Mouse (Mus musculus) limb, embryonic 10.5 days (tissue): Measurements from ENCODE around the gene Taf13. TPM values are rescaled to one million over a fixed set of nuclear protein-coding genes. Genes with fewer than 3 reads are reported as not detected.

Source experiments
- DNase-seq: peaks from one replicate; pipeline ENCODE4 v3.0.0-alpha.2; 2017; ENCODE audit warnings: low spot score
- H3K27ac ChIP-seq: fragments of 300-500 bp; sonication (generic); 2 replicates; pipeline ENCODE4 v1.5.1; 2016; ENCODE audit warnings: mild to moderate bottlenecking
- H3K27me3 ChIP-seq: fragments of 300-500 bp; sonication (generic); 2 replicates; pipeline ENCODE4 v1.6.1; 2016; ENCODE audit warnings: low read depth, mild to moderate bottlenecking; ENCODE audit not compliant: poor library complexity, severe bottlenecking
- H3K36me3 ChIP-seq: fragments of 300-500 bp; sonication (generic); 2 replicates; pipeline ENCODE4 v1.6.1; 2016; ENCODE audit warnings: mild to moderate bottlenecking, moderate library complexity
- H3K4me1 ChIP-seq: fragments of 300-500 bp; sonication (generic); 2 replicates; pipeline ENCODE4 v1.6.1; 2016
- H3K4me3 ChIP-seq: fragments of 300-500 bp; sonication (generic); 2 replicates; pipeline ENCODE4 v1.5.1; 2016; ENCODE audit warnings: mild to moderate bottlenecking, moderate library complexity
- H3K9me3 ChIP-seq: fragments of 300-500 bp; sonication (generic); replicated peaks from 2 replicates; pipeline ENCODE4 v1.6.1; 2016; ENCODE audit warnings: mild to moderate bottlenecking
- WGBS: fragments of 180-500 bp; shearing (Covaris S2); methylation state at CpG from one replicate; pipeline ENCODE4 v1.1.7; 2016; 5-methylcytosine and 5-hydroxymethylcytosine counted together
- polyA plus RNA-seq: library from polyadenylated mRNA; unstranded; fragments of >200 nt; fragmentation: Nextera tagmentation; extraction: Ambion mirVana; gene quantifications from 2 replicates; pipeline ENCODE4 v1.2.1, GENCODE M21; 2016

The Taf13 gene
- polyA plus RNA-seq = 47.3 and 53.2 TPM in 2 replicates

DNA sequence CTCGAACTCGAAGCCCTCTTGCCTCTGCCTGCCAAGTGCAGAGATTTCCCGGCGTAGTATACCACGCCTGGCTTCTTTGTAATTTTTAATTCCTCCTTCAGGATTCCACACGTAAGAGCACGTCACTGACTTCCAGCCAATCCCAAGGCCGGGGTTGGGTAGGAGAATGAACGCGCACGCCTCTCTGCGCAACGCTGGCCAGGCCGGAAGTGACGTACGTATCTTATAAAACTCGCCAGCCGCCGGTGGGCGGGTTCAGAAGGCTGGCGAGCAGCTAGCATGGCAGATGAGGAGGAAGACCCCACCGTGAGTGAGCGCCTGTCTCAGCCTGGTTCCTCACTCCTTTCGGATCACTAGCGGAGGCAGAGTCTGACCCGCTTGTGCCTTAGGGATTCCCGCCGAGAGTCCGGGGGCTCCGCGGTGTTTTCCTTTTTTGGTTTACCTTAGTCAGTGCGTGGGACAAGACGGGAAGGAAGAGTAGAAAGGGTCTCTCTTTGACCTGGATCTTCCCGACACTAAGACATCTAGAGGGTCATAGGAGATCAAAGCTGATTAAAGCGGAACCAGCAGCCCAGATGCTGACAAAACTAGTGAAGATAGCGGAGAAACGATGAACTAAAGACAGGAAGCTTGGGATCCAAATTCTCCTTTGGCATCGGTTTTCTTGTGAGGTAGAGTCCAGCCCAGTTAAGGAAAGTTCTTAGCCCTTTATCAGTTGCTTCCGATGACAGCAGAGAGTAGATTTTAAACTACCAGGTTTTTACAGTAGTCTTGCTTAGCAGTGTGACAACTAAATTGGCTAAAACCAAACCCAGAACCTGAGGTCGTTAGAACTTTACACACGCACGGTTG, at the start of gene Taf13:
TSS of gene Taf13 (plus strand) at position 256 of the 852 bp plus-strand sequence.
- Histone ChIP-seq H3K27ac (peak within 1 kb of the TSS; percentile 88), H3K27me3 (no peaks in the 10 kb centered on the region), H3K9me3 (no peaks in the 10 kb centered on the region), H3K4me1 (peaks cover 18% of the 10 kb centered on the region), H3K36me3 (no peaks in the 10 kb centered on the region), H3K4me3 (peak within 1 kb of the TSS; percentile 83)
- peak; percentile 97 for DNase-seq
- 1% methylated on average over 42 of the region's 42 CpGs for WGBS

DNA sequence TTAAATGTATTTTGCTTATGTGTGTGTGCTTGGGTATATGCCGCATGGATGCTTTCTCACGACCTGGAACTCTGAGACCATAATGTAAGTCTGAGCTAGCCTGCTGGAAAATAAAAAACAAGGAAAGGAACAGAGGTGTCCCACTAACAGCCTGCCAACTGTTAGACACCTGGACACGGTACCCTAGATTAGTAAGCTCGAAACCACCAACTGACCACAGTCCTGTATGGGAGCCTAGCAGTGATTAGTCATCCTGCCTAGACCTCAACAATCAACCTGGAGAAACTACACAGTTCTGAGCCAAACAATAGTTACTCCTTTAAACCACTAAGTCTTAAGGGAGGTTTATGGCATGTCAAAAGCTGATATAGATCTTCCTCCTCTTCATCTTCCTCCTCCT, 48.1 kb upstream of the Taf13 start:
- no peaks in the 10 kb centered on the region for H3K9me3 ChIP-seq
- 88% methylated on average over 4 of the region's 4 CpGs for WGBS
- no peak for DNase-seq
- H3K27me3 ChIP-seq = no peaks in the 10 kb centered on the region
- no peak overlapping the region for H3K4me3 ChIP-seq
- no peaks in the 10 kb centered on the region for H3K4me1 ChIP-seq
- H3K36me3 ChIP-seq = no peaks in the 10 kb centered on the region
- no peak overlapping the region for H3K27ac ChIP-seq

DNA sequence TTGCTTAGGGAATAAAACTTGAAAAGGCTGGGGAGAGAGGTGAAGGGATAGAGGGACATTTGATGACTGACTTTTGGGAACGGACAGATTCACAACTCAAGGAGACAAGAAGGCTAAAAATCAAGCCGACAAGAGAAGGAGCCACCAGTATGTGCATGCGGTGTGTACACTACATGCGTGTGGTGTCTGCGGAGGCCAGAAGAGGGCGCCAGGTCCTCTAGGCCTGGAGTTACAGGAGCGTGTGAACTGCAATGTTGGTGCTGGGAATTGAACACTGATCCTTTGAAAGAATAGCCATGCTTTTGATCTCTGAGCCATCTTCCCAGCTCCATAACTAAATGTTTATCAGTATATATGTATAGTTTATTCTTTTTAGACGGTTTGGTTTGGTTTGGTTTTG, 43.0 kb upstream of the Taf13 start:
- H3K4me1 ChIP-seq = no peaks in the 10 kb centered on the region
- no peak for DNase-seq
- H3K27ac ChIP-seq = no peak overlapping the region
- H3K9me3 ChIP-seq = no peaks in the 10 kb centered on the region
- H3K4me3 ChIP-seq = no peak overlapping the region
- H3K27me3 ChIP-seq = peaks cover 3% of the 10 kb centered on the region; the same call in 1 of the 2 replicates
- no peaks in the 10 kb centered on the region for H3K36me3 ChIP-seq
- 94% methylated on average over 8 of the region's 8 CpGs for WGBS

DNA sequence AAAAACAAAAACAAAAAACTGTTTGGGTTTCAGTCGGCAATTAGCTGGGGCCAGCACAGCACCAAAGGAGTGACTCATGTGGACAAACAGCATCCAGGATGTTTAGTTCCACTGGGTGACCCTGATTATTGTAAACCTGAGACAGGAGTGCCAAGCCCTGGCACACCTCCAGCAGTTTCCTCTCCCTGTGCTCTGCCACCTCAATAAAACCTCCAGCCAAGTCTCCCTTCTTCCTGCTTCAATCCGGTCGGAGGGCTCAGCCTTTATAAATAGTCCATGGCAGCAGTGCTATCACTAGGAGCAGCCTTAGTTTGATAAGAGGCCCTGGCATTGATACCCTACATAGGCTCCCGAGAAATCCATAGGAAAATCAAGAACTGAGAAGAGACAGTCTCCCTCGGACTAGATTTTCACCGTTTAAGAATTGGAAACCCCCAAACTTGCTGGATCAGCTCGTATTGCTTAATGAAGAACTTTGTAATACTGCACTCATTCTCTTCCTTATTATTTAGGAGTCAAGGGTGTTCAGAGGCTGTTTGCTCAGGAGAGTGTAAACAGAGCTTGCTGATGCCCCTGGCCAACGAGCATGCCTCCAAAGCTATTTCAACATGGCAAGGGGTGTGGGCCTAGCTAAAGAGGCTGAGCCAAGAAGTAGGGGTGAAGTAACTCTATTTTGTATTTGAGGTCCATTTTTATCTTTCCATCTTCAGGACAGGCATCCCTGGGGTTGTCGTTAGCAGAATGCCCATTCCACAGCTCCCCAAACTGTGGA, 38.2 kb upstream of the Taf13 start:
- Histone ChIP-seq H3K9me3 (no peaks in the 10 kb centered on the region), H3K36me3 (no peaks in the 10 kb centered on the region), H3K27me3 (peaks cover 44% of the 10 kb centered on the region), H3K4me1 (peaks cover 11% of the 10 kb centered on the region), H3K4me3 (no peak overlapping the region), H3K27ac (no peak overlapping the region)
- DNase-seq = no peak
- WGBS = 78% methylated on average over 9 of the region's 9 CpGs

DNA sequence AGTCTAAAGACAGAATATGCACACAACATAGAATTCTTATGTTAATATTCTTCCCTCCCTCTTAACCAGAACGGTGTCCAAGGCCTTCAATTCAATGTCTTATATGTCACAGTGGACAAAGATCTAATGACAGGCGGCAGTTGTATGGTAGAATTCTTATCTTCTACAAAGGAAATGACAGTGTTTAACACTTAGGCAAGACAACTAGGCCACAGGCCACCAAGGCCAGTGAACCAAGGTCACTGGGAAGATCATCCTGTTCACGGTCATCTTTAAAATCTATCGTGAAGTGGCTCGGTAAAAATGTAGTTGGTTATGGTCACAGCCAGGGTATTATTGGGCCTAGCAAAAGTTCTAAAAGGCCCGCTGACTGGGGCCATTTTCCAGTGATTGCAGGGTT, 37.5 kb upstream of the Taf13 start, which contains the start of gene 1700013F07Rik:
TSS of gene 1700013F07Rik (plus strand) at position 200 of the 400 bp plus-strand sequence.
- no peak within 1 kb of the TSS for H3K27ac ChIP-seq
- peaks cover 11% of the 10 kb centered on the region for H3K4me1 ChIP-seq
- peaks cover 49% of the 10 kb centered on the region for H3K27me3 ChIP-seq
- DNase-seq = no peak
- no peaks in the 10 kb centered on the region for H3K36me3 ChIP-seq
- WGBS = 92% methylated on average over 6 of the region's 6 CpGs
- no peaks in the 10 kb centered on the region for H3K9me3 ChIP-seq
- no peak within 1 kb of the TSS for H3K4me3 ChIP-seq

DNA sequence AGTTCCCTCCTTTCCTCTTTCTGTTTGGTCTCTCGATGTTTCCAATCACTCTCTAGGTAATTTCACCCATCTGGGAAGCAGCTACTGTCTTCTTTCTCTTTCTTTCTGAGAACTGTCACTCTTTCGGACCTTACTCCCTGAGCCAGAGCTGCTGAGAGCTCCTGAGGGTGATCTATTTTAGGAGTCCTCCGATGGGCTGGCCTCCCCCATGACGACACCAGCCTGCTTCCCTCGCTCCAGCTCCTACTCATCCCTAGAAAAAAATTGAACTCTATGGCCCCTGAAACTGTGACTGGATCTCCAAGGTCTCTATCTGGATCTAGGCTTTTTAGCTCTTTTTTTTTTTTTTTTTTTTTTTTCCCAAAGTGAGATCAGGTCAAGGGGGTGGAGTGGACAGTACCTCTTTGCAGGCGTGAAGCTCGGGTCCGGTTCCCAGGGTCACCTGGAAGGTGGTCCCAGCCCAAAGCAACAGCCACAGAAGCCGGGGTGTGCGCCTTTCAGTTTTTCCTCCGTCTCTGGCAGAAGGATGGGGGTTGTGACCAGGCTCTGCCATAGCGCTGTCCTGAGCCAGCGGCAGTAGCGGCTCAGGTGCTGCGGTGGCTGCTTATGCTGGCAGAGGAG, 35.5 kb upstream of the Taf13 start:
- H3K27me3 ChIP-seq = peaks cover 49% of the 10 kb centered on the region
- peaks cover 11% of the 10 kb centered on the region for H3K4me1 ChIP-seq
- H3K27ac ChIP-seq = no peak overlapping the region
- DNase-seq = no peak
- WGBS = 8% methylated on average over 15 of the region's 15 CpGs
- no peaks in the 10 kb centered on the region for H3K36me3 ChIP-seq
- H3K4me3 ChIP-seq = peak overlapping the region; percentile 54
- no peaks in the 10 kb centered on the region for H3K9me3 ChIP-seq

DNA sequence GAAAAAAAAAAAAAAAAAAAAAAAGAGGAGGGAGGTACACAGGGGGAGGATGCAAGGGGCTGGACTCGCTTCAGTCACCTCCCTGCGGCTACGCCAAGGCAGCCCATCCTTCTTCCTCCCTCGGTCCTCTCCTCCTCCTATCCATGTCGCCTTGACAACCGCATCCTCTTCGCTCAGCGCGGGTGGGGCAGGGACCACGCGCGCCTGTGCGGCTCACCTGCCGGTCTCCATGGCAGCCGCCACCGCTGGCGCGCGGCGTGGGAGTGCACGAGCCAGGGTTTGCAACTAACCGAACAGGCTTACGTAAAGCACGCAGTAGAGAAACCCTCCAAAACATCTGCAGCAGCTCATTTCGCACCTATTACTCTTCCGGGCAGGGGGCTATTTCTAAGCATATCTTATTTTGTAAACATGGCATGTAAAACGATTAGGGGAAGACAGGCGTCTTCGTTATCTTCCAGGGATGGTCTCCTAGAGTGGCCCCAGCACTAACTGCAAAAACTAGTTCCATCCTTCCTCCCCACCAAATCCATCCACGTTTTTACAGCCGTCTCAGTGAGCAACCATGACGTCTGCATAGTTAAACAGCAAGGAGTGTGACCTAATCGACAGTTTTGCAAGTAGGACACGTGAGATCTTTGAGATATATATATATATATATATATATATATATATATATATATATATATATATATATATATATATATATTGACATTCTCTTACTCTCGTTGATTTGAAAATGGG, 34.8 kb upstream of the Taf13 start, which contains the start of gene 5330417C22Rik:
TSS of gene 5330417C22Rik (minus strand) at position 20 of the 744 bp plus-strand sequence.
- H3K9me3 ChIP-seq = no peaks in the 10 kb centered on the region
- H3K4me1 ChIP-seq = peaks cover 11% of the 10 kb centered on the region
- peaks cover 49% of the 10 kb centered on the region for H3K27me3 ChIP-seq
- no peaks in the 10 kb centered on the region for H3K36me3 ChIP-seq
- no peak within 1 kb of the TSS for H3K27ac ChIP-seq
- H3K4me3 ChIP-seq = peak within 1 kb of the TSS; percentile 54
- DNase-seq = peak; percentile 65
- 2% methylated on average over 35 of the region's 35 CpGs for WGBS

DNA sequence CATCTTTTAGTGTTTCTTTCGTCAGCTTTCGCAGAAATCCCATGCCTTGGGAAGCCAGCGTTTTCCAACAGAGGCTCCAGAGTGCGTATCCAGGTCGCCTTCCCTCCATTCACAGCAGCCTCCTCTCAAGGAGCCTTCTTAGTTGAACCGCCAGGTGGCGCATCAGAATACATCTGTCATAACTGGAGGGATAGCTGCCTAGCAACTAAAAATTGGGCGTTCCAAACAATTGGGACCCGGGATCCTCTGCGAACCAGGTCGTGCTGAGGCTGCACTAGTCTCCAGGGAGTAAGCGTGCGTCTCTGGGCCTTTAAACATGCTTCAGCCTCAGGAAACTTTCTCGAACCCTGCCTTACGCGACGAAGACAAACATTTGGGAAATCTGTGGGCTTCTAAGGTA, 34.2 kb upstream of the Taf13 start:
- no peaks in the 10 kb centered on the region for H3K36me3 ChIP-seq
- H3K27me3 ChIP-seq = peaks cover 49% of the 10 kb centered on the region
- no peak overlapping the region for H3K27ac ChIP-seq
- peak overlapping the region; percentile 36 for H3K4me3 ChIP-seq
- H3K9me3 ChIP-seq = no peaks in the 10 kb centered on the region
- WGBS = 9% methylated on average over 17 of the region's 17 CpGs
- DNase-seq = peak; percentile 85
- H3K4me1 ChIP-seq = peaks cover 11% of the 10 kb centered on the region

DNA sequence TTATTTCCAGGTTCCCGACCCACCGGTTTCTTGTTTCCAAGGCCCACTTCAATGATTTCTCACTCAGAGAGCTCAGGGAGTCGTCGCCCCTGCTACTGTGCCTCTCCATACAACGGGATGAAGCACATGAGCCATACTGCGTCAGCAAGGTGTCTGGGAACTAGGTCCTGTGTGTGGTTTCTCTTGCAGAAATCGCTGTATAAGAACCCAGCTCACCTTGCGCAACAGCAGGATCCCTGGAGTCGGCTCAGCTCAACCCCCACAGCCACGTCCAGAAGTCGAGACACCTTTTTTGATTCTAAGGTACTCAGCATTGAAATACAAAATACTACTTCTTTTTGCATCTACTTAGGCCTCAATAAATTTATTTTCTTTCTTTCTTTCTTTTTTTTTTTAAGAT, 29.2 kb upstream of the Taf13 start:
- no peak for DNase-seq
- 86% methylated on average over 11 of the region's 11 CpGs for WGBS
- Histone ChIP-seq H3K27ac (no peak overlapping the region), H3K27me3 (peaks cover 14% of the 10 kb centered on the region; the same call in 1 of the 2 replicates), H3K36me3 (no peaks in the 10 kb centered on the region), H3K4me1 (0 out of 2 replicates have a peak, but pooled peaks cover 4% of the 10 kb centered on the region), H3K4me3 (no peak overlapping the region), H3K9me3 (no peaks in the 10 kb centered on the region)

DNA sequence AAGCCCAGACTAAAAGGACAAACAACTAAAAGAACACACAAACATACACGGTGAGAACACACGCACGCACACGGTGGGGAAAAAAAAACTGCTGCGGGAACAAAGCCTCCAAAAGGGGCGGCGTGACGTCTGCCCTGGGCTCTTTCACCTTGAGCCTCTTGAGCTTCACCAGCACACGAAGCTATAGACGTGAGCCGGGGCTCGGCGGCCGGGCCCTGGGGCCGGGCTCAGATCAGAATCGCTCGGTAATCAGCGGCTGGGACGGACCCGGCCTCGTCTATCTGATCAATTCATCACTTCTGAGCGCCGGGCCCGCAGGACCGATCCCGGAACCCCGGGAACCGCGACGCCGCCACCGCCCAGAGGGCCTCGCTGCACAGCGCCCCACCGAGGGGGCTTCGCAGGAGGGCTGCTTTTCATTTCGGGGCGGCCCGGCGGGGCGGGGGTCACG, 17.4 kb upstream of the Taf13 start:
- Histone ChIP-seq H3K27ac (peak overlapping the region; percentile 97), H3K4me3 (peak overlapping the region; percentile 91), H3K4me1 (peaks cover 7% of the 10 kb centered on the region; the same call in 1 of the 2 replicates), H3K27me3 (no peaks in the 10 kb centered on the region), H3K36me3 (peaks cover 24% of the 10 kb centered on the region), H3K9me3 (no peaks in the 10 kb centered on the region)
- WGBS = under 1% methylated on average over 42 of the region's 42 CpGs
- DNase-seq = no peak

DNA sequence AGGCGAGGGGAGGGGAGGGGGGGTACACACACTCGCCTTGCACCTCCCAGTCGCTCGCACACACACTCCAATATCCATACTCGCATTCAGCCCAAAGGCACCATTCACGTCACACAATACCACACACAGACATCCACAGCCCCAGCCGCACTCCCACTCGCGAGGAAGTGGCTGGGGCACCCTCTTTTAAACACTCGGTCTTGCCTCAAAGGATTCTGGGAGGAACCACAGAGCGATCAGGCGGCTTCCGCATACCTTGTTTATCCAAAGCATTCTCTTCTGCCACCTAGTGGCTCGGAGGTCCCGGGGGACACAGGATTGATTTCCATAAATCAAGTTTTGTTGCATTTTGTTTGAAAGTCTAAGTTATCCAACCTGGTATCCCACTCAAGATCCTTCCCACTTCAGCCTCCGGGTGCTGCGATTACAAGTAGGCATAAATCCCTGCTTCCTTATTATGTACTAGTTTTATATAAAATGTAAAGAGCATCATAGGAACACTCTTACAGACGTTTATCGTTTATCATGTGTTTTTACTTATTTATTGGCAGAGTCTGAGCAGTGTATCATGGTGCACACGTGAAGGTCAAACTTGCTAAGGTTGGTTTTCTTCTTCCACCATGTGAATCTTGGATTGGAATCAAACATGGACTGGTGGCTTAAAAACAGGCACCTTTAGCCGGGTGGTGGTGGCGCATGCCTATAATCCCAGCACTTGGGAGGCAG, 16.7 kb upstream of the Taf13 start:
- H3K9me3 ChIP-seq = no peaks in the 10 kb centered on the region
- H3K36me3 ChIP-seq = peaks cover 30% of the 10 kb centered on the region
- WGBS = 18% methylated on average over 22 of the region's 22 CpGs
- DNase-seq = peak; percentile 92
- peak overlapping the region; percentile 91 for H3K4me3 ChIP-seq
- no peaks in the 10 kb centered on the region for H3K27me3 ChIP-seq
- peak overlapping the region; percentile 97 for H3K27ac ChIP-seq
- H3K4me1 ChIP-seq = peaks cover 7% of the 10 kb centered on the region; the same call in 1 of the 2 replicates
